Mouse (Mus musculus): ENCODE data around the gene Adamtsl5.

- no peak for TF ChIP-seq POLR2A (IDR thresholded peaks at IDR 0.05; ENCODE audit: borderline replicate concordance, low read depth, low read length)
- no peak for TF ChIP-seq CTCF (IDR thresholded peaks at IDR 0.05; ENCODE audit: low read depth, low read length)
Observed at GRCm38 (mm10) chr10:80325045-80325444, 23.2 kb downstream of the Adamtsl5 start.
